Mouse (Mus musculus): ENCODE data around the gene Ppme1. TPM values are rescaled to one million over a fixed set of nuclear protein-coding genes. Genes with fewer than 3 reads are reported as not detected.
A peak's percentile ranks its signal among the peaks of the same experiment; 100 is the strongest.

Gene Ppme1
- polyA plus RNA-seq (2012; rRNA removed), result 152 and 153 TPM in 2 replicates

DNA sequence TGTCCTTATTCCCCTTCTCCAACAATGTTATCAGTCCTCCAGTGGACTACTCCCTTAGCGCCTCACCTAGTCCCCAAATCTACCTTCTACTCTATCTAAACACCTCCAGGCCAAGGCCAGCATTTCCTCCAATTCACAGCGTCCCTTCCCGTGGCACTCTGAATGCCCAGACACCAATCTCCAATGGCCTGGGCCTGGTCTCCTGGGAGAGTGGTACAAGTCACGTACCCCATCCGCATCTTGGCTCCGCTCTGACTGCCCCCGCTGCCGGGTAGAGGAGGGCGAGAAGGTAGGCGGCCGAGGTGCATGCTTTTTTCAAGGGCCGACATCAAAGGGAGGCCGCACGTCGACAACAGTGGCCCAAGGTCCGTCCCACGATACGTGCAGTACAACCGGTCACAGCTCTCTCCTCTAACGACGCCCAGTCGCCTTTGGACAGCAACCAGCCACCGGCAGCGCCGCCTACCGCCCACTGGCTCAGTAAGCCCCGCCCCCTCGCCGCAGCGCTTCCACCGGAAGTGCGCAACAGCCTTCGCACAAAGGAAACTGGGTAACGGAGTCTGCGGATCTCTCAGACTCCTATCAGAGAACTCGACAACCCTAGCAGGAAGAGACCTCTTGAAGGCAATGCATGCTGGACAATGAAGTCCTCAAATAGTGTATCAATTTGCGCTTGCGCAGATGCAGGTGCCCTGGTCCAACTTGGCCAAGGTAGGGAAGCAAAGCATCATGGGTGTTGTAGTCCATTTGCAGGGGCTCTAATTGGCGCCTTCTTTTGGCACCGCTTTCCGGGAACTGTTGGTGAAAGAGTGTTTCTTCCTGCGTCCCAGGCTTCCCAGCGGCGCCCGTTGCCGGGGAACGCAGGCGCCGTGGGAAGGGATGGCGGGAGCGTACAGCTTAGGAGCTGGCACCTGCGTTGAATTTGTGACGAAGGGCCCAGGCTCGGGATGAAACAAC is at the start of gene Ppme1, which contains the start of gene C2cd3:
Ppme1 (minus strand) TSS at position 813 of the 957 bp plus-strand sequence.
C2cd3 (plus strand) TSS at position 739 of the 957 bp plus-strand sequence.
- peak; percentile 97 for DNase-seq
- under 1% methylated on average over 54 of the region's 54 CpGs for WGBS

DNA sequence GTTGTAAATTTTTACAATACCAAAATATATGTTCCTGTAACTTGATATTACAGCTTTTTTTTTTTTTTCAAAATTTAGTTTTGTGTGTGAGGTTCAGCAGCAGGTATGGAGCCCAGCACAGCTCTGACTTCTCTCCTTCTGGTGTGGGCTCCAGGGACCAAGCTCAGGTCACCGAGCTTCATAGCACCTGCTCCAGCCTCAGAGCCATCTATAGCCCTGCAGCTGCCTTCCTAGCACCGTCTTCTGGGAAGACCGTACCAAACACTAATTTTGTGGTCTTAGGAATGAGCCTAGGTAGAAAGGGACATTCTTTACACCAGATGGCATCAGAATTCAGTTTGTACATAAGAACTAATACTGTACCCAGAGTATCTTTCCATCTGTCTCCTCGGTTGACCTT is 36.6 kb upstream of the Ppme1 start:
- WGBS, result over 99% methylated on average over 4 of the region's 4 CpGs
- Histone ChIP-seq H3K27ac (ENCODE audit: control insufficient read depth, insufficient read depth, low read length) (no peak overlapping the region), H3K27me3 (ENCODE audit: control insufficient read depth, insufficient read depth, low read length) (no peaks in the 10 kb centered on the region), H3K4me1 (replicated peaks; ENCODE audit: control insufficient read depth, insufficient read depth, low read length) (no peaks in the 10 kb centered on the region), H3K4me3 (ENCODE audit: control insufficient read depth, insufficient read depth, low read length) (no peak overlapping the region), H3K36me3 (ENCODE audit: control insufficient read depth, insufficient read depth, low read length) (peaks cover 77% of the 10 kb centered on the region)
- TF ChIP-seq POLR2A (IDR thresholded peaks at IDR 0.05; ENCODE audit: control insufficient read depth, extremely low read depth, insufficient read depth, low read length, poor library complexity), result no peak
- no peak for TF ChIP-seq CTCF (IDR thresholded peaks at IDR 0.05; ENCODE audit: borderline replicate concordance, control insufficient read depth, extremely low read depth, insufficient read depth, low read length, poor library complexity)
- DNase-seq, result no peak

More for the DNA sequence above, at the start of gene Ppme1, which contains the start of gene C2cd3:
- TF ChIP-seq POLR2A (IDR thresholded peaks at IDR 0.05; ENCODE audit: control insufficient read depth, extremely low read depth, insufficient read depth, low read length, poor library complexity) (peak; percentile 61), CTCF (IDR thresholded peaks at IDR 0.05; ENCODE audit: borderline replicate concordance, control insufficient read depth, extremely low read depth, insufficient read depth, low read length, poor library complexity) (peak; percentile 47; the same call in 1 of the 2 replicates)
- no peaks in the 10 kb centered on the region for H3K4me1 ChIP-seq (replicated peaks; ENCODE audit: control insufficient read depth, insufficient read depth, low read length)
- peaks cover 3% of the 10 kb centered on the region for H3K36me3 ChIP-seq (ENCODE audit: control insufficient read depth, insufficient read depth, low read length)
- peak within 1 kb of the TSS; percentile 53; the same call in 1 of the 2 replicates for H3K27ac ChIP-seq (ENCODE audit: control insufficient read depth, insufficient read depth, low read length)
- no peaks in the 10 kb centered on the region for H3K27me3 ChIP-seq (ENCODE audit: control insufficient read depth, insufficient read depth, low read length)
- H3K4me3 ChIP-seq (ENCODE audit: control insufficient read depth, insufficient read depth, low read length), result peak within 1 kb of the TSS; percentile 92

DNA sequence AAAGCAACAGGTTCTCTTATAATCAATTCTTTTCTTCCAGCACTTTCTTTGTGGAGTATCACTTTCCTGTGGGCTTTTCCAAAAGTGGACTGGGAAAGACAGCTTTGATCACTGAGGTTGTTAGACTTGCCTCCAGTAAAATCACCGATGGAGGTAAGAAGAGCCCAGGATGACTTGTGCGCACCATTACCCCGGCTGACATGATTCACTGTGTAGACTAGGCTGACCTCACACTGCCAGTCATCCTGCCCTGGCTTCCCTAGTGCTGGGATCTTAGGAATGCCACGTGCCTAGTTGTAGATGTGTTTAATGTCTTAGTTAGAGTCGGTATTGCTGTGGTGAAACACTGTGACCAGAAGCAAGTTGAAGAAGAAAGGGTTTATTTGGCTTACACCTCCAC is 35.6 kb upstream of the Ppme1 start:
- no peak overlapping the region for H3K4me3 ChIP-seq (ENCODE audit: control insufficient read depth, insufficient read depth, low read length)
- no peak overlapping the region for H3K27ac ChIP-seq (ENCODE audit: control insufficient read depth, insufficient read depth, low read length)
- WGBS, result 97% methylated on average over 5 of the region's 5 CpGs
- DNase-seq, result no peak
- no peaks in the 10 kb centered on the region for H3K4me1 ChIP-seq (replicated peaks; ENCODE audit: control insufficient read depth, insufficient read depth, low read length)
- no peaks in the 10 kb centered on the region for H3K27me3 ChIP-seq (ENCODE audit: control insufficient read depth, insufficient read depth, low read length)
- H3K36me3 ChIP-seq (ENCODE audit: control insufficient read depth, insufficient read depth, low read length), result peaks cover 76% of the 10 kb centered on the region
- TF ChIP-seq POLR2A (IDR thresholded peaks at IDR 0.05; ENCODE audit: control insufficient read depth, extremely low read depth, insufficient read depth, low read length, poor library complexity) (no peak), CTCF (IDR thresholded peaks at IDR 0.05; ENCODE audit: borderline replicate concordance, control insufficient read depth, extremely low read depth, insufficient read depth, low read length, poor library complexity) (no peak)

GRCm38 (mm10) chr7:100402715-100403114 is 30.6 kb upstream of the Ppme1 start:
- H3K27me3 ChIP-seq (ENCODE audit: control insufficient read depth, insufficient read depth, low read length), result no peaks in the 10 kb centered on the region
- H3K36me3 ChIP-seq (ENCODE audit: control insufficient read depth, insufficient read depth, low read length), result peaks cover 61% of the 10 kb centered on the region
- H3K4me3 ChIP-seq (ENCODE audit: control insufficient read depth, insufficient read depth, low read length), result no peak overlapping the region
- TF ChIP-seq POLR2A (IDR thresholded peaks at IDR 0.05; ENCODE audit: control insufficient read depth, extremely low read depth, insufficient read depth, low read length, poor library complexity) (no peak), CTCF (IDR thresholded peaks at IDR 0.05; ENCODE audit: borderline replicate concordance, control insufficient read depth, extremely low read depth, insufficient read depth, low read length, poor library complexity) (no peak)
- no peaks in the 10 kb centered on the region for H3K4me1 ChIP-seq (replicated peaks; ENCODE audit: control insufficient read depth, insufficient read depth, low read length)
- no peak overlapping the region for H3K27ac ChIP-seq (ENCODE audit: control insufficient read depth, insufficient read depth, low read length)
- WGBS, result 97% methylated on average over 4 of the region's 4 CpGs
- DNase-seq, result no peak

GRCm38 (mm10) chr7:100400899-100401539 is 28.9 kb upstream of the Ppme1 start:
- Histone ChIP-seq H3K27ac (ENCODE audit: control insufficient read depth, insufficient read depth, low read length) (no peak overlapping the region), H3K4me3 (ENCODE audit: control insufficient read depth, insufficient read depth, low read length) (no peak overlapping the region), H3K4me1 (replicated peaks; ENCODE audit: control insufficient read depth, insufficient read depth, low read length) (no peaks in the 10 kb centered on the region), H3K27me3 (ENCODE audit: control insufficient read depth, insufficient read depth, low read length) (no peaks in the 10 kb centered on the region), H3K36me3 (ENCODE audit: control insufficient read depth, insufficient read depth, low read length) (peaks cover 53% of the 10 kb centered on the region)
- TF ChIP-seq POLR2A (IDR thresholded peaks at IDR 0.05; ENCODE audit: control insufficient read depth, extremely low read depth, insufficient read depth, low read length, poor library complexity), result no peak
- DNase-seq, result no peak
- 95% methylated on average over 4 of the region's 4 CpGs for WGBS

DNA sequence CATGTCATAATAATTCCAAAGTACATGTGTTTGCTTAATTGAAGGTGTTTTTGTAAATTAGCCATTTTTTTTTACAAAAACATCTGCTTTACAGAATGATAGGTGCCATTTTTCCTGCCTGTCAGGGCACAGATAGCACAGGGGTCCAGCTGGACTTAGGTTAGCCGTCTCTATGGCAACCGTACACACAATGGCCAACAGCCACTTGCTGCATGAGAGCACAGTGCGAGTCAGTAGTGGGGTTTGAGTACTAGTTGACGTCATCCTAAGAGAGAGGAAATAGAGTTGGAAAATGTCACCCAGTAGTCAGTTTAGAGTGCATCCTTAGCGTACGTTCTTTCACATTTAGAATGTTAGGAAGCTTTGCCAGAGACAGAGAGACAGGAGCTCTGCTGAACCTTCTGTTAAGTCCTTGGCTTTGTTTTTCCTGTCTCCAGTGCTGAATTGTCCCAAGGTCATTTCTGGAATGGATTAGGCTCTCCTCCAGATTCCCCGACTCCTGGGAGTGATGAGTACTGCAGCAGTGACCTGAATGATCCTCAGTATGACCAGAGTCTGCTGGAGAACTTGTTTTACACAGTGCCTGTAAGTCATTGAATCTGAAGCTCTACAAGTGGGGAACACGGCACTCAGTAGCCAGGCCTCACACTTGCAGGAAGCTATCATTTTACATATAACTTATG is 27.3 kb upstream of the Ppme1 start:
- H3K27ac ChIP-seq (ENCODE audit: control insufficient read depth, insufficient read depth, low read length), result no peak overlapping the region
- WGBS, result 94% methylated on average over 8 of the region's 8 CpGs

More for the DNA sequence above, 27.3 kb upstream of the Ppme1 start:
- H3K36me3 ChIP-seq (ENCODE audit: control insufficient read depth, insufficient read depth, low read length), result peaks cover 59% of the 10 kb centered on the region
- no peak for DNase-seq
- TF ChIP-seq CTCF (IDR thresholded peaks at IDR 0.05; ENCODE audit: borderline replicate concordance, control insufficient read depth, extremely low read depth, insufficient read depth, low read length, poor library complexity), result no peak
- TF ChIP-seq POLR2A (IDR thresholded peaks at IDR 0.05; ENCODE audit: control insufficient read depth, extremely low read depth, insufficient read depth, low read length, poor library complexity), result no peak
- H3K4me3 ChIP-seq (ENCODE audit: control insufficient read depth, insufficient read depth, low read length), result no peak overlapping the region
- H3K4me1 ChIP-seq (replicated peaks; ENCODE audit: control insufficient read depth, insufficient read depth, low read length), result no peaks in the 10 kb centered on the region
- H3K27me3 ChIP-seq (ENCODE audit: control insufficient read depth, insufficient read depth, low read length), result no peaks in the 10 kb centered on the region
